In the genomic region with DNA sequence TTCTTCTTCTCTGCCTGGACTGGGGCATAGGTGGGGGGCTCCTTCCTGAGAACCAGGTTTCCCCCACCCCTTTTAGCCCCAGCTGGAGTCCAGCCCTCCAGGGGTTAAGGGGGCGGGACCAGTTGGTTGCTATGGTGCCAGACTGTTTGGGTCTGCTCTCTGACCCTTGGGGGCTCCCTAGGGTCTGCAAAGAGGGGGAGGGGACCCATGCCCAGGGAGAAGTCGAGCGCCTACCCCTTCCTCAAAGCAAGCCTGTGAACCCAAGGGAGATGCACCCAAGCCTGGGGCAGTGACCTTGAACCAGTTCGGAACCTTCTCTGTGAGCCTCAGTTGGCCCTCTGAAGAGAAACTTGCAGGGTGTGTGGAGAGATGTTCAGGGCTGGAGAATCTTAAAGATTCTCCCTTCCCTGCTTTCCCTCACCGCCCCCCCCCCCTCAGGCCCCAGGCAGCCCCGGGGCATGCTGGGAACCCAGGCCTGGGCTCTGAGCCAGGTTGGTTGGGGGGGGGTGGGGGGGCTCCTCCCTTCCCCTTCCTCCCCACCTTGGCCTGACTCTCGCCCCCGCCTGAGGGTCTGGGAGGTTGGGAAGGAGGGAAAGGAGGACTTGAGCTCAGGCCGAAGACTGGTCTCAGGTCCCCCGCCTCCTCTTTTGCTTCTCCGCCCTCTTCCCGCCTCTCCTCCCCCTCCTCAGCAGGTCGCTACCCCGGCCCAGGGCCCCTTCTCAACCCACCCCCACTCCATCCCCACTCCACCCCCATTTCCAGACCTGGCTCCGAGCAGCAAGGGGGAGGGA, we compare ENCODE assay signal across 8 mouse cellular contexts. TPM values are rescaled to one million over a fixed set of nuclear protein-coding genes. Genes with fewer than 3 reads are reported as not detected.
DNase-seq lines count a peak whose midpoint lies in the region; ATAC-seq and TF ChIP-seq lines count a peak whose summit lies in the region.

No protein-coding gene starts in this region.

- TF ChIP-seq CTCF in cortical plate, adult 2 months (IDR thresholded peaks at IDR 0.05; ENCODE audit: extremely low read depth, insufficient read depth, low read length), result no peak
- no peak for TF ChIP-seq CTCF in liver, adult 2 months (IDR thresholded peaks at IDR 0.05; ENCODE audit: low read depth, low read length)

- H3K79me2 ChIP-seq in liver, adult 2 months (ENCODE audit: control insufficient read depth, insufficient read depth, low read length), result no peaks in the 10 kb centered on the region

- H3K4me3 ChIP-seq in cortical plate, adult 2 months (ENCODE audit: insufficient read depth, low read length), result peak overlapping the region; percentile 93
- peak overlapping the region; percentile 72 for H3K4me3 ChIP-seq in intestine, embryonic 15.5 days (replicated peaks)
- peak overlapping the region; percentile 93 for H3K4me3 ChIP-seq in liver, adult 2 months (ENCODE audit: insufficient read depth, low read depth, low read length)
- H3K4me3 ChIP-seq in neural tube, embryonic 12.5 days, result peak overlapping the region; percentile 82

- intact Hi-C loops in gastrocnemius, postnatal 36 days (cut with DNase I), result no loop called here

- H3K27me3 ChIP-seq in intestine, embryonic 15.5 days (replicated peaks), result no peaks in the 10 kb centered on the region
- no peaks in the 10 kb centered on the region; the same call in 1 of the 2 replicates for H3K27me3 ChIP-seq in liver, adult 2 months (ENCODE audit: control insufficient read depth, insufficient read depth, low read length)
- H3K27me3 ChIP-seq in neural tube, embryonic 12.5 days (replicated peaks), result no peaks in the 10 kb centered on the region

- peak overlapping the region; percentile 74 for H3K9ac ChIP-seq in intestine, embryonic 15.5 days
- peak overlapping the region; percentile 80 for H3K9ac ChIP-seq in liver, adult 2 months (ENCODE audit: low read depth, low read length)
- peak overlapping the region; percentile 94 for H3K9ac ChIP-seq in neural tube, embryonic 12.5 days

- H3K4me2 ChIP-seq in intestine, embryonic 15.5 days (replicated peaks), result peak overlapping the region; percentile 81
- H3K4me2 ChIP-seq in neural tube, embryonic 12.5 days (replicated peaks), result peak overlapping the region; percentile 93

- peak; percentile 57 for ATAC-seq in intestine, embryonic 15.5 days
- ATAC-seq in neural tube, embryonic 12.5 days (ENCODE audit: low FRiP score, low read depth), result peak; percentile 59
- no peak for ATAC-seq in granulocyte monocyte progenitor cell, adult 5-6 weeks (replicated peaks; ENCODE audit: poor library complexity, severe bottlenecking)

- peaks cover 4% of the 10 kb centered on the region; the same call in 1 of the 2 replicates for H3K36me3 ChIP-seq in intestine, embryonic 15.5 days
- no peaks in the 10 kb centered on the region for H3K36me3 ChIP-seq in liver, adult 2 months (ENCODE audit: control insufficient read depth, insufficient read depth, low read length)
- peaks cover 24% of the 10 kb centered on the region for H3K36me3 ChIP-seq in neural tube, embryonic 12.5 days

- no peaks in the 10 kb centered on the region; the same call in 1 of the 2 replicates for H3K4me1 ChIP-seq in cortical plate, adult 2 months (ENCODE audit: control insufficient read depth, insufficient read depth, low read length)
- H3K4me1 ChIP-seq in intestine, embryonic 15.5 days (replicated peaks), result peaks cover 13% of the 10 kb centered on the region
- peaks cover 5% of the 10 kb centered on the region; the same call in 1 of the 2 replicates for H3K4me1 ChIP-seq in liver, adult 2 months (ENCODE audit: control insufficient read depth, insufficient read depth, low read length)
- peaks cover 39% of the 10 kb centered on the region for H3K4me1 ChIP-seq in neural tube, embryonic 12.5 days

- TF ChIP-seq POLR2A in cortical plate, adult 2 months (IDR thresholded peaks at IDR 0.05; ENCODE audit: extremely low read depth, insufficient read depth, low read length), result peak; percentile 42
- no peak for TF ChIP-seq POLR2A in liver, adult 2 months (IDR thresholded peaks at IDR 0.05; ENCODE audit: extremely low read depth, insufficient read depth, low read length)

- peak; percentile 39 to 43 for DNase-seq in urinary bladder, adult 18-20 months (ENCODE audit: low spot score in 2 of 2)
- DNase-seq in urinary bladder, postnatal 10 days (ENCODE audit: low spot score), result no peak
- DNase-seq in gastrocnemius, postnatal 36 days, result peak; percentile 31 to 41
- no peak for DNase-seq in liver, adult 2 months (ENCODE audit: extremely low read depth, low read depth, low spot score)

- peak overlapping the region; percentile 96 for H3K27ac ChIP-seq in cortical plate, adult 2 months (ENCODE audit: insufficient read depth, low read length)
- peak overlapping the region; percentile 98 for H3K27ac ChIP-seq in intestine, embryonic 15.5 days
- H3K27ac ChIP-seq in liver, adult 2 months (replicated peaks; ENCODE audit: insufficient read depth, low read depth, low read length), result peak overlapping the region; percentile 60
- peak overlapping the region; percentile 98 for H3K27ac ChIP-seq in neural tube, embryonic 12.5 days

- WGBS in intestine, embryonic 15.5 days, result 0% methylated on average over 6 of the region's 15 CpGs
- WGBS in liver, adult 2 months, result 20% methylated on average over 14 of the region's 15 CpGs
- 0% methylated on average over 9 of the region's 15 CpGs for WGBS in neural tube, embryonic 12.5 days

- no peaks in the 10 kb centered on the region for H3K9me3 ChIP-seq in intestine, embryonic 15.5 days
- no peaks in the 10 kb centered on the region for H3K9me3 ChIP-seq in neural tube, embryonic 12.5 days

RNA-seq across cellular contexts. Expression of a gene that starts 1.4 kb away (rescaled TPM):
- polyA plus RNA-seq in cortical plate, adult 2 months (2012; rRNA removed), result 92.5 and 111 TPM in 2 replicates
- 1 to 10 TPM; 8.7 to 9.4 TPM for total RNA-seq in gastrocnemius, postnatal 36 days (2021)
- 18.7 and 23.7 TPM in 2 replicates for polyA plus RNA-seq in intestine, embryonic 15.5 days (2015; fragmentation: Nextera tagmentation; extraction: Ambion mirVana)
- 2.9 and 3.1 TPM in 2 replicates for total RNA-seq in liver, adult 2 months (2014; rRNA removed)
- 1.9 and 6.5 TPM in 2 replicates for polyA plus RNA-seq in liver, adult 2 months (2012; rRNA removed)
- 48.1 and 54.2 TPM in 2 replicates for polyA plus RNA-seq in neural tube, embryonic 12.5 days (2016; fragmentation: Nextera tagmentation; extraction: Ambion mirVana)
- 1.6 and 3.2 TPM in 2 replicates for total RNA-seq in granulocyte monocyte progenitor cell, adult 5-6 weeks (2014; fragmentation: Nextera tagmentation)
- total RNA-seq in granulocyte monocyte progenitor cell, adult 5-6 weeks (2017), result not detected in 2 replicates

RNA-seq across cellular contexts. Expression of a gene that starts 26.6 kb away (rescaled TPM):
- 0.58 and 0.61 TPM in 2 replicates for polyA plus RNA-seq in cortical plate, adult 2 months (2012; rRNA removed)
- under 1 TPM in 1 of 2 experiments, not detected in 1; 0.26 TPM for total RNA-seq in gastrocnemius, postnatal 36 days (2021)
- polyA plus RNA-seq in intestine, embryonic 15.5 days (2015; fragmentation: Nextera tagmentation; extraction: Ambion mirVana), result 0.57 and 0.83 TPM in 2 replicates
- not detected in 2 replicates for total RNA-seq in liver, adult 2 months (2014; rRNA removed)
- not detected in 2 replicates for polyA plus RNA-seq in liver, adult 2 months (2012; rRNA removed)
- 1.1 and 1.3 TPM in 2 replicates for polyA plus RNA-seq in neural tube, embryonic 12.5 days (2016; fragmentation: Nextera tagmentation; extraction: Ambion mirVana)
- total RNA-seq in granulocyte monocyte progenitor cell, adult 5-6 weeks (2014; fragmentation: Nextera tagmentation), result not detected in 2 replicates
- total RNA-seq in granulocyte monocyte progenitor cell, adult 5-6 weeks (2017), result not detected in 2 replicates

RNA-seq across cellular contexts. Expression of a gene that starts 55.4 kb away (rescaled TPM):
- not detected in 2 replicates for polyA plus RNA-seq in cortical plate, adult 2 months (2012; rRNA removed)
- total RNA-seq in gastrocnemius, postnatal 36 days (2021), result not detected
- polyA plus RNA-seq in intestine, embryonic 15.5 days (2015; fragmentation: Nextera tagmentation; extraction: Ambion mirVana), result 0.28 and 0.40 TPM in 2 replicates
- 6.3 and 8.5 TPM in 2 replicates for total RNA-seq in liver, adult 2 months (2014; rRNA removed)
- polyA plus RNA-seq in liver, adult 2 months (2012; rRNA removed), result 1.9 and 4.7 TPM in 2 replicates
- polyA plus RNA-seq in neural tube, embryonic 12.5 days (2016; fragmentation: Nextera tagmentation; extraction: Ambion mirVana), result 0.34 TPM in 1 of 2 replicates, not detected in the other
- not detected in 2 replicates for total RNA-seq in granulocyte monocyte progenitor cell, adult 5-6 weeks (2014; fragmentation: Nextera tagmentation)
- total RNA-seq in granulocyte monocyte progenitor cell, adult 5-6 weeks (2017), result 1.1 and 2.9 TPM in 2 replicates

RNA-seq across cellular contexts. Expression of a gene that starts 59.2 kb away (rescaled TPM):
- polyA plus RNA-seq in cortical plate, adult 2 months (2012; rRNA removed), result 0.65 and 0.85 TPM in 2 replicates
- total RNA-seq in gastrocnemius, postnatal 36 days (2021), result not detected
- 0.33 and 0.53 TPM in 2 replicates for polyA plus RNA-seq in intestine, embryonic 15.5 days (2015; fragmentation: Nextera tagmentation; extraction: Ambion mirVana)
- 2.3 and 2.7 TPM in 2 replicates for total RNA-seq in liver, adult 2 months (2014; rRNA removed)
- polyA plus RNA-seq in liver, adult 2 months (2012; rRNA removed), result 0.49 and 0.98 TPM in 2 replicates
- polyA plus RNA-seq in neural tube, embryonic 12.5 days (2016; fragmentation: Nextera tagmentation; extraction: Ambion mirVana), result not detected in 2 replicates
- not detected in 2 replicates for total RNA-seq in granulocyte monocyte progenitor cell, adult 5-6 weeks (2014; fragmentation: Nextera tagmentation)
- 3.5 and 5.0 TPM in 2 replicates for total RNA-seq in granulocyte monocyte progenitor cell, adult 5-6 weeks (2017)

RNA-seq across cellular contexts. Expression of a gene that starts 59.3 kb away (rescaled TPM):
- polyA plus RNA-seq in cortical plate, adult 2 months (2012; rRNA removed), result not detected in 2 replicates
- not detected for total RNA-seq in gastrocnemius, postnatal 36 days (2021)
- not detected in 2 replicates for polyA plus RNA-seq in intestine, embryonic 15.5 days (2015; fragmentation: Nextera tagmentation; extraction: Ambion mirVana)
- not detected in 2 replicates for total RNA-seq in liver, adult 2 months (2014; rRNA removed)
- not detected in 2 replicates for polyA plus RNA-seq in liver, adult 2 months (2012; rRNA removed)
- not detected in 2 replicates for polyA plus RNA-seq in neural tube, embryonic 12.5 days (2016; fragmentation: Nextera tagmentation; extraction: Ambion mirVana)
- total RNA-seq in granulocyte monocyte progenitor cell, adult 5-6 weeks (2014; fragmentation: Nextera tagmentation), result not detected in 2 replicates
- not detected in 2 replicates for total RNA-seq in granulocyte monocyte progenitor cell, adult 5-6 weeks (2017)

Comparison
In these comparisons a context has a peak if more than half of its experiments do, and no peak if none do; other contexts are left out.
1. DNase-seq: peak in urinary bladder, adult 18-20 months (2 of 2) and gastrocnemius, postnatal 36 days (2 of 2); none in urinary bladder, postnatal 10 days (single experiment) and liver, adult 2 months (single experiment).
2. Peak in every context shown above with its lines, with median percentiles within 50 percentile points of each other: H3K27ac ChIP-seq, H3K4me3 ChIP-seq and H3K9ac ChIP-seq.